Mouse (Mus musculus) adrenal gland, postnatal 0 days (tissue): ENCODE measurements around the gene Ndufb5. TPM values are rescaled to one million over a fixed set of nuclear protein-coding genes. Genes with fewer than 3 reads are reported as not detected.

Source experiments
- polyA plus RNA-seq: library from polyadenylated mRNA; unstranded; fragments of >200 nt; fragmentation: Nextera tagmentation; extraction: Ambion mirVana; gene quantifications from 2 replicates; pipeline ENCODE4 v1.2.1, GENCODE M21; 2015

Gene Ndufb5
- 544 and 629 TPM in 2 replicates for polyA plus RNA-seq

DNA sequence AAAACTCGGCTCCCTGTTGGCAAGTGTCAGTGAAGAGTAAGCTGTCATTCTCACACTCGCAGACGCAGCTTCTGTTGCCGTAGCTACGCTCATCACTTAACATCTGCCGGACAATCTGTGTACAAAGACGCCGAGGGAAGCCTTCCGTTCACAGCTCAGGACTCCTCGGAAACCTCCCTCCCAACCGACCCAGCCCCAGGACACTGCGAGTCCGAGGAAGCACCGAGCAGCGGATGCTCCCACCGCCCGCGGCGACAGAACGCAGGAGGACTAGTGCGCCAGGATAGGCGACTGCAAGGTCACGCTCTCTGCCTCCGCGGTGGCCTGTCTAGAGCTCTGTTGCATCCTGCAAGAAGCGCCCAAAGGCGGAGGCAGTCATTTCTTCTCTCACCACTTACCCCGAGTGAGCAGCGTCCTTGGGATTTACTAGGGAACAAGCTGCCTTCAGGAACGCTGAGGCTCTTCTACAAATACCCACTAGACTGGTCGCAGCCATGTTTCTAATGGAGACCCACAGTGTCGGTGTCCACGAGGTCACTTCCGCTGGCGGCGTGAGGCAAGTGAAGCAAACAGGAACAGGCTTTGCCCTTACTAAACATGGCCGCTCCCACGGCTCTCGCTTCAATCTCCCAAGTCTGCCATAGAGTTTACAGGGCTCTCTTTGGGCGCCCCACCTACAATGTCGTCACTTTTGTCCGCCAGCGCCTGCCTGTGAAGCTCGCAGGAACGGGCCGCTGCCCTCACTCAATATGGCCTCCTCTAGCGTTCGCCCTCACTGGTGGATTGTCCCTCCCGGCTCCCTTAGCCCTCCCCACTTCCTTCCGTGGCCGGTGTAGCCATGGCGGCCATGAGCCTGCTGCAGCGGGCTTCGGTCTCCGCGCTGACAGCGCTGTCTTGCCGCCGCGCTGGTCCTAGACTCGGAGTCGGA, at the start of gene Ndufb5:
TSS of gene Ndufb5 (plus strand) at position 747 of the 928 bp plus-strand sequence.

DNA sequence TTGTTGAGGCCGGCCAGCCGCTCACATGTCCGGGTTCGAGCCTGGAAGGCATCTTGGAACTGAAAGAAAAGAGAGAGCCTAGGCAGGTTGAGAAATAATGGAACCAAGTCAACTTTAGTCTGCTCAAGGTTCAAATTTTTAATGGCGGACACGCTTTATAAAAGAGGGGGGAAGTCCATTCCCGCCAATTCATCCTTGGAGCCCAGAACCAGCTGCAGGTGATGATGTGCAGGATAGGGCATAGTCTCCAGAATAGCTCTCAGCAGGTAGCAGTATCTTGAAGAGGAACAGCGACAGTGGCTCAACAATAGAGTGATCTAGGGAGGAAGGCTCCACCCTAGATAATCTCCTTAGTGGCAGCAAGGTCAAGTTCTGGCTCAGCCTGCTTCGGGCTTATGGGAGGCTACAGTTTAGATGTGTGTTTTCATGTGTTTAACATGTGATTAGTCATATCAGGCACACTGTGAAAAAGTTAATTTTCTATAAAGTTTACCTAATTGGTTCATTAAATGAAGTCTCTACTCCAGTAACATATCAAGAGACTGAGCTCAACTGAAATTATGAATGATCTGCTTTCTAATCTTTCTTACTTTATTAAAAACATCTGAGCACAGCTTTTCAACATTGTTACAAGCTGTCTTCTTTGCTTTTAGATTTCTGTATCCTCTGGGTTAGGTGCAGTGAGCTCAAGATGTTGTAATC, 31.0 kb upstream of the Ndufb5 start, which contains the start of gene Actl6a:
TSS of gene Actl6a (plus strand) at position 652 of the 702 bp plus-strand sequence.

DNA sequence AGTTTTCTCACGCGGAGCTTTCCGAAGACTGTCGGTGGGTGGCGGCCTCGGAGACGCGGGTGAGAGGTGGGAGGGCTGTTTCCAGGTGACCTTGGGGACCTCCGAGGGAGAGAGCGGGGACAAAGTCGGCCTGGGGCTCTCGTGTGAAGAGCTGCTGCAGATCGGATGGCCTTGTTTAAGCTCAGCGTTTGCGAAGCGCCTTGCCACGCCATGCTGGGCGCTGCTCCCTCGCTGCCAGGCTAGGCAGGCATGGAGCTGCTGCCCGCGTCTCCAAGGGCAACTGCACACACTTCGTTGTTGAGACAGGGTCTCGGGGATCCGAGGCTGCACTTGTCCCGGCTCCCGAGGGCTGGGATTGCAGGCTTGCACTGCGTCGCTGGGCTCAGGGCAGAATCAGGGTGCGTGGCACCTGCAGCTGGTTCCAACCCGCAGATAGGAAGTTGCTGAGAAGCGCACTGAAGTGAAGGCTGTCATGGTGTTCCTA, 424 bp downstream of the Ndufb5 start, which contains the start of gene Mrpl47:
TSS of gene Mrpl47 (minus strand) at position 434 of the 484 bp plus-strand sequence.

Other genes starting within 250 kb of the Ndufb5 start
- gene Kcnmb3, start 244.8 kb upstream of the Ndufb5 start, polyA plus RNA-seq: not detected in 2 replicates
- gene Zfp639, start 226.7 kb upstream of the Ndufb5 start, polyA plus RNA-seq: 35.6 and 39.6 TPM in 2 replicates
- 18.7 and 29.9 TPM in 2 replicates for gene Mfn1, start 207.5 kb upstream of the Ndufb5 start, polyA plus RNA-seq
- 57.7 and 73.1 TPM in 2 replicates for gene Gnb4, start 120.4 kb upstream of the Ndufb5 start, polyA plus RNA-seq
- gene Actl6a, start 30.7 kb upstream of the Ndufb5 start, polyA plus RNA-seq: 59.3 and 86.5 TPM in 2 replicates
- gene Mrpl47, start 615 bp downstream of the Ndufb5 start, polyA plus RNA-seq: 42.7 and 64.2 TPM in 2 replicates
- gene Usp13, start 80.6 kb downstream of the Ndufb5 start, polyA plus RNA-seq: 1.6 and 2.8 TPM in 2 replicates